Mouse (Mus musculus): ENCODE data around the gene Vmn2r36.
"Not testable (repeated sequence)": the region's sequence is repeated elsewhere in the genome, so short reads cannot be mapped to it uniquely, and the experiment has no call there.

The Vmn2r36 gene
- long read RNA-seq, experiment 1 = 0 reads
- long read RNA-seq, experiment 2 = 0 reads

DNA sequence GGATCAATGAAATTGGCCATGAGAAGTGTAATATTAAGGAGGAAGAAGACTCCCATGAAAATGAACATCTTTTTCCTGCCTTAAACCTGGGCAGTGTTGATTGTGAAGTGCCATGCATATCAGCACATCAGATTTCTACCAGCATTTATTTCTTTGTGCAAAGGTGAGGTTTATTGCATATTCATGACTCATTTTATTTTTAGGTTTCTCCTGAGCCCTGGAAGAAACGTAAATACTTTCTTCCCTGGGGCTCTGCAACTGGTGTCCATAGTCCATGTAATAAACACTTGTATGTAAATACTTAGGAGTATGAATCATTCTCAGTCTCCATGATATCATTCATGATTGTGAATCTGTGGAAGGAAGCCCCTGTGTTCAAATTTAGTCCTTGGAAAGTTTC is at the start of gene Vmn2r36:
Gene Vmn2r36 (minus strand): TSS at position 101 of the 400 bp plus-strand sequence.
- intact Hi-C loops (cut with DNase I) = not testable (repeated sequence)
